Mouse (Mus musculus) c-Kit-negative CD71-positive TER-119-positive erythroid progenitor cells, embryonic 14.5 days (primary cell): ENCODE results near the gene Ensa.
"Not testable (repeated sequence)": the region's sequence is repeated elsewhere in the genome, so short reads cannot be mapped to it uniquely, and the experiment has no call there.

ENCODE experiments used
- DNase-seq: peaks from one replicate; pipeline ENCODE4 v3.0.0-alpha.2; 2013; ENCODE audit warnings: low read depth, low spot score

Ensa gene

GRCm38 (mm10) chr3:95624628-95625503 lies at the start of gene Ensa:
Gene Ensa (plus strand): TSS chr3:95624993.
- DNase-seq = peak; percentile 100

GRCm38 (mm10) chr3:95587754-95588603 lies 36.8 kb upstream of the Ensa start:
- no peak for DNase-seq

GRCm38 (mm10) chr3:95588604-95589086 lies 36.1 kb upstream of the Ensa start, which contains the start of gene Golph3l:
Gene Golph3l (plus strand): TSS chr3:95588934.
- peak; percentile 94 for DNase-seq

GRCm38 (mm10) chr3:95598734-95599133 lies 26.1 kb upstream of the Ensa start:
- DNase-seq = no peak

DNA sequence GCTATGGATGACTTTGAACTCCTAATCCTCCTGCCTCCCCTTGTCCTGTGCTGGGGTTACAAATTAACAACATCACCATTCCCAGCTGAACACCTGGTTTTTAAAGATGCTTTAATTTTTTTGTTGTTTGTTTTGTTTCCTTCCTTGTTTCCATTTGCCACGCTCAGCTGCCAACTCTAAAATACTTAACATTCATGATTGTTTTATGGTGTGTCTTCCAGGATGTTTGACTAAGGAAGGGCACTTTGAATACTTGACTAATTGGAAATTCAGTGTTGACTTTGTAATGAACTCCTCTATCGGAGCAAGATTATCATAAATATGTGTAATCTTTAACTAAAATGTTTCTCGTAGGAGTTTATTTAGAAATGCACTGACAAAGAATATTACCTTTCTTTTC lies 23.5 kb upstream of the Ensa start:
- DNase-seq = no peak

DNA sequence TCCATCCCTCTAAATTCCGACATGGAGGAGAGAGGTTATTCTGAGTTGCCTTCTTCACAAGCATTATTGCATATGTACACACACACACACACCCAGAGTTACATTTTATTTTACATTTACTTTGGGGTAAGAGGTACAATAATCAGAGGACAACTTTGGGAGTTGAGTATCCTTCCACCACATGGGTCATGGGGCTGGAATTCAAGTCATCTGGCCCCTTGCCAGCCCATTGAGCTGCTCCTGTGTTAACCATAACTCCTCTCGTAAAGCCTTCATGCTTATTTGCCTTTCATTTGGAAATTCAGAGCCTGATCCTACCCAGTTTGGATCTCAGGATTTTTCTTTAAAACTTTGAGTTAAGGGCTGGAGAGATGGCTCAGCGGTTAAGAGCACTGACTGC lies 18.7 kb upstream of the Ensa start:
- no peak for DNase-seq

GRCm38 (mm10) chr3:95609195-95609594 lies 15.6 kb upstream of the Ensa start:
- no peak for DNase-seq

DNA sequence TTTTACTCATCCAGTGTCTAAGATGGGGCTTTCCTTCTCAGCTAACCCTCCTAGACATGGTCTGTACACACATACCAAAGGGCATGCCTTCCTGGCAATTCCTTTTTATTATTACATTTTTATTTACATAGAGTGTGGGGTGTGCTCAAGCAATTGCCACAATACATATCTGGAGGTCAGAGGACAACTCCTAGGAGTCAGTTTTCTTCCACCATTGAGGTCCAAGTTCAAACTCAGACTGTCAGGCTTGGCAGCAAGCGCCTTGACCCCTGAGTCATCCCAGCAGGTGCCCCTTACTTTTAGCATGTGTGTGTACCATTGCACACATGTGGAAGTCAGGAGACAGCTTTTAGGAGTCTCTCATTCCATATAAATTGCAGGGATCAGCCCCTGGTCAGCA lies 10.8 kb upstream of the Ensa start:
- DNase-seq = no peak

DNA sequence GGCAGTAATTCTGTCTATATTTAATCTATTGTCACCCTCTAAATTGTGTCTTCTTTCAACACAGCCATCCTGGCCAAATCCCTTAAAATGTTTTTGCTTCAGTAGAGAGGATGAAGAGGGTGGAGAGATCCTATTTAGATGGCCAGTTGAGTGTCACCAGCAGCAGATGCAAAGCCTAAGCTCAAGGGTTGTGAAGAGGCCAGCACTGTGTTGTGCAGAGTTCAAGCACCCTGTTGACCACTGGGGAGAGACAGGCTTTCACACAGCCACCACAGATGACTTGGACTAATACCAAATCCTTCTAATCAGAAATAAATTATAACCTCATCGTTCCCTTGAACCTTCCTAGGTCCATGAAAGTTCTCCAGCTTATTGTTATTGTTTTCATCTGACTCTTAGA lies 6.3 kb upstream of the Ensa start:
- no peak for DNase-seq

GRCm38 (mm10) chr3:95621241-95621640 lies 3.6 kb upstream of the Ensa start:
- DNase-seq = no peak

DNA sequence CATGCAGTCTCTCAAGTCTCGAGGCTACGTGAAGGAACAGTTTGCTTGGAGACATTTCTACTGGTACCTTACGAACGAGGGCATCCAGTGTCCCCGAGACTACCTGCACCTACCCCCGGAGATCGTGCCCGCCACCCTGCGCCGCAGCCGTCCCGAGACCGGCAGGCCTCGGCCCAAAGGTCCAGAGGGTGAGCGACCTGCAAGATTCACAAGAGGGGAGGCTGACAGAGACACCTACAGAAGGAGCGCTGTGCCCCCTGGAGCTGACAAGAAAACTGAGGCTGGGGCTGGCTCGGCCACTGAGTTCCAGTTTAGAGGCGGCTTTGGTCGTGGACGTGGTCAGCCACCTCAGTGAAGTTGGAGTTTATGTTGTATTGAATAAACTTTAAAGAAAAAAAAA lies 2.4 kb upstream of the Ensa start:
- not testable (repeated sequence) for DNase-seq

- DNase-seq = no peak
Measured at GRCm38 (mm10) chr3:95623551-95623950, 1.2 kb upstream of the Ensa start.

GRCm38 (mm10) chr3:95623991-95624515 lies 740 bp upstream of the Ensa start:
- DNase-seq = not testable (repeated sequence)

DNA sequence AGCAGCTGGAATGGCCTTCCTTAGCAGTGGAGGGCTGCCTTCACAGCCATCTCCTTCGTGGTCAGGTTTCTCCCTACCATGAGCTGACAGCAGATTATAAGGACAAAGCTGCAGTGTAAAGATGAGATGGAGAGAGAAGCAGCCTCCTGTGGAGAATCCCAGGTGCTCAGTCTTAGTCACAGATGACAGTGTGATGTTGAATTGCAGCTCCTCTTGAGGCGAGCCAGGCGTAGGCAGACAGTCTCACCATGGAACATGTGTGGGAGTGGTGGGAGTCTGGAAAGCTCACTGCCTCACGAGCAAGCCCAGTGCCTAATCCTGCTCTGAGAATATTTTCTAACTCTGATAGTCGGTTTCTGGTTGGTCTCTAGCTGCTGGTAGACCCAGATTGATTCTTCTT lies 3.0 kb downstream of the Ensa start:
- DNase-seq = no peak

DNA sequence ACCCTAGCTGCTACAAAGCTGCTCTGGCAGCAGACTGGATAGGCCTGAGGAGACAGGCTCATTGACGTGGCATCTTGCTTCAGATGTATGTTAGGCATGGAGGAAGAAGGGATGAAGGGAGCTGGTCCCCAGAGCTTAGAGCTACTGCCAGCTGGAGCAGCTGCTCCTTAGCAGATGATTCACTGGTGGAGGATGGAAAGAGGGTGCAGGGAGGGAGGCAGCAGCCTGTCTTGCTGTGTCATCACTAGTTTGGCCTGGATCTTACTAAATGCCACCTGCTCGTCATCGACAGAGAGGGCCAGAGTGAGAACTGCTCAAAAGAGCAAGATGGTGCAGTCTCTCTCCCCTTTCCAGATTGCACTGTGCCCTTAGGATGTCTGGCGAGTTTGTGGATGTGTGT lies 5.0 kb downstream of the Ensa start:
- DNase-seq = no peak

DNA sequence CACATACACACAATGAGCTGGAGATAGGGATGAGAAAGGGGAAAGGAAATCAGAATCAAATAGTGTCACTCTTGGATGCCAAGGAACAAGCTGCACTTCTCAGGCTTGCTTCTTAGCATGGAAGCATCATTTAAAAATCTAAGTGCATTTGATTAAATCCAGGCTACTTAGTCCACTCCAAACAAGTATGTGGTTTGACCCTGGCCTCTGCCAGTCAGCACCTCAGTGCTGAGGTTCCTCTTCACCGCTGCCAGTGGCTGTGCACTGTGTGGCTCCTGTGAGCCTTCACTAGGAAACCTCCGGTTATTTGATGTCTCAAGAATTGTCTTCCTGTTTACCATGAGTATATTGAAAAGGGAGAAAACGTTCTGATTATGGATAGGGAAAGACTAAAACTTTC lies 6.1 kb downstream of the Ensa start:
- no peak for DNase-seq

GRCm38 (mm10) chr3:95631304-95631703 lies 6.5 kb downstream of the Ensa start:
- no peak for DNase-seq

DNA sequence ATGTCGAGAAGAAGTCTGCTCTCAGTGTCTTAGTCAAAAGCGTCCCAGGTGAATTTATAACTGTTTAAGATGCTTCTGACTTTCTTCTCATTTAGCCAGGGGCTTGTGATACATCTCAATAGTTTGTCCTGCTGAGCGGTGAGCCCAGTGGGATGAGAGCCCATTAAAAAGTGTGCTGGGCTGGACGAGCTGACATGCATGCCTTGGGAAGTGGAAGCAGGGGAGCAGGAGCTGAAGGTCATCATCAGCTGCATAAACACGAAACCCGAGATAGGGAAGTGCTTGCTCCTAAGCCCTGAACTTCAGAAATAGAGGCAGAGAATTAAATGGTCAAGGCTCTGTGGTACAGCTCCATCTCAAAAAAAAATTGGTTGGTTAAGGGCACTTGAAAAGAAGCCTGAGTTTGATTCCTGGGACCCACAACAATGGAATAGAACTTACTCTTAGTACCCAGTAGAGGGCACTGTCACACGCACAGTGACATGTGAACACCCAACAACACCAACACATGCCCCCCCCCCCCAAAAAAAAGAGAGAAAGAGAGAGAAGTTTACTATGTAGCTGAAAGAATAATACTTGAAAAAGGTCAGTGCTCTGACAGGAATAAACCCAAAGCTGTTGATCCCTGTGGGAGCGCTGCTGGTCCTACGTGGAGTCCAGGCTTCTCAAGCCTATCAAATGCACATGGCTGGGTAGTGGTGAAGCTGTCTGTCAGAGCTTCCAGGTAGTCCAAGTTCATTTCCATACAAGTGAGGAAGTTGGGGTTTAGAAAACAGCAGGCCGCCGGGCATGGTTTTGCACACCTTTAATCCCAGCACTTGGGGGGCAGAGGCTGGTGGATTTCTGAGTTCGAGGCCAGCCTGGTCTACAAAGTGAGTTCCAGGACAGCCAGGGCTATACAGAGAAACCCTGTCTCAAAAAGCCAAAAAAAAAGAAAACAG lies 8.1 kb downstream of the Ensa start:
- DNase-seq = no peak

DNA sequence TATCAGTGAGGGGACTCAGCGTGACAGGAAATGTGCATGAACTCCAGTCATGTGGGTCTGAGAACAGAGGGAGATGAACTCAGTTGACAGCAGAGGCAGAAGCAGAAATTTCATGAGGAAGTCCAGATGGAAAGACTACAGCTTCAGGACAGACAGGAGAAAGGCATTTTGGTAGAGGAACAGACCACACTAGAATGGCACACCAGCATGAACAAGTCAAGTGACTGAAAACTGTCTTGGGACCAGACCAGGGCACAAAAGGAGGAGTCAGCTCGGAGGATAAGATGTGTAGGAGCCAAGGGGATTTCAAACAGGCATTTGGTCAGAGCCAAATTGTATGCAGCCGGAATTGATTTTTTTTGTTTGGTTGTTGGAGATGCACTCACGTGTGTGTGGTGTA lies 10.8 kb downstream of the Ensa start:
- DNase-seq = no peak

- no peak for DNase-seq
Measured at GRCm38 (mm10) chr3:95636072-95636471, 11.3 kb downstream of the Ensa start.

GRCm38 (mm10) chr3:95639694-95640093 lies 14.9 kb downstream of the Ensa start:
- no peak for DNase-seq
